Mouse (Mus musculus) E14TG2a.4 (cell line): ENCODE measurements around the gene Nphp3.
A peak's percentile ranks its signal among the peaks of the same experiment; 100 is the strongest.

Source experiments
- H3K27me3 ChIP-seq: 2 replicates; pipeline ENCODE4 v1.6.1; 2014; ENCODE audit warnings: low read length, control low read depth; ENCODE audit not compliant: insufficient read depth
- H3K36me3 ChIP-seq: 2 replicates; pipeline ENCODE4 v1.6.1; 2014; ENCODE audit warnings: low read length, control low read depth; ENCODE audit not compliant: insufficient read depth
- H3K4me1 ChIP-seq: replicated peaks from 2 replicates; pipeline ENCODE4 v1.6.1; 2014; ENCODE audit warnings: low read depth, low read length, control low read depth
- H3K4me3 ChIP-seq: replicated peaks from 2 replicates; pipeline ENCODE4 v1.5.1; 2014; ENCODE audit warnings: mild to moderate bottlenecking, low read length
- H3K9me3 ChIP-seq: 2 replicates; pipeline ENCODE4 v1.6.1; 2014; ENCODE audit warnings: low read length, control low read depth
- CTCF ChIP-seq: conservative IDR thresholded peaks from 2 replicates; pipeline ENCODE4 v1.5.1; 2014; ENCODE audit warnings: low read length
- NANOG ChIP-seq: IDR thresholded peaks from 2 replicates; pipeline ENCODE4 v1.6.1; 2014; ENCODE audit warnings: borderline replicate concordance, low read length, mixed read lengths
- POU5F1 ChIP-seq: IDR thresholded peaks from 2 replicates; pipeline ENCODE4 v1.6.1; 2014; ENCODE audit warnings: low read length, borderline replicate concordance

Gene Nphp3

DNA sequence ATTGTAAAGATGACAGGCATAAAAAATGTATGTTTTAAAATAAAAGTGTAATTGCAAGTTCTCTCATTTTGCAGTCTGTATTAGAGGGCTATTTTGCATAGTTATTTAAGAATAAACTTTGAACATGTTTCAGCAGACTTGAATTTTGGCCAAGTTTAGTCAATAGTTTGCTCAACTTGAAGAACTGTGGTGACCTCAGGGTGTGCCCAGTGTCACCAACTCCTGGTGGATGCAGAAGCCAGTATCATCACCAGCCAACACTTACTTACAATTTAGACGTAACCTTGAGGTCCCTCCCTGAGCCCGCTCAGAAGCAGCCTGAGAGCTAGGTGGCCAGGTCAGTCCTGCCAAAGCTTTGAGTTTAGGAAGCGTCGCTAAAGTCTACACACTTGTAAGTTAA, 41.3 kb downstream of the Nphp3 start:
- H3K27me3 ChIP-seq, result no peaks in the 10 kb centered on the region
- peaks cover 12% of the 10 kb centered on the region for H3K4me1 ChIP-seq
- H3K36me3 ChIP-seq, result peaks cover 26% of the 10 kb centered on the region
- H3K4me3 ChIP-seq, result no peak overlapping the region
- no peaks in the 10 kb centered on the region for H3K9me3 ChIP-seq
- TF ChIP-seq CTCF, result no peak
- TF ChIP-seq POU5F1, result no peak
- no peak for TF ChIP-seq NANOG

- no peaks in the 10 kb centered on the region for H3K9me3 ChIP-seq
- no peaks in the 10 kb centered on the region for H3K4me1 ChIP-seq
- no peak for TF ChIP-seq POU5F1
- TF ChIP-seq CTCF, result no peak
- no peak for TF ChIP-seq NANOG
- peaks cover 95% of the 10 kb centered on the region for H3K36me3 ChIP-seq
- H3K27me3 ChIP-seq, result no peaks in the 10 kb centered on the region
- no peak overlapping the region for H3K4me3 ChIP-seq
These were observed 48.7 kb downstream of the Nphp3 start for GRCm38 (mm10) chr9:104051028-104051427.

GRCm38 (mm10) chr9:104062430-104063243, 60.3 kb downstream of the Nphp3 start, which contains the start of gene Uba5:
TSS of gene Uba5 (minus strand) at chr9:104063134.
- Histone ChIP-seq H3K36me3 (peaks cover 37% of the 10 kb centered on the region), H3K9me3 (no peaks in the 10 kb centered on the region), H3K4me3 (peak within 1 kb of the TSS; percentile 100), H3K27me3 (no peaks in the 10 kb centered on the region), H3K4me1 (peaks cover 39% of the 10 kb centered on the region)
- TF ChIP-seq CTCF (no peak), NANOG (no peak), POU5F1 (no peak)

DNA sequence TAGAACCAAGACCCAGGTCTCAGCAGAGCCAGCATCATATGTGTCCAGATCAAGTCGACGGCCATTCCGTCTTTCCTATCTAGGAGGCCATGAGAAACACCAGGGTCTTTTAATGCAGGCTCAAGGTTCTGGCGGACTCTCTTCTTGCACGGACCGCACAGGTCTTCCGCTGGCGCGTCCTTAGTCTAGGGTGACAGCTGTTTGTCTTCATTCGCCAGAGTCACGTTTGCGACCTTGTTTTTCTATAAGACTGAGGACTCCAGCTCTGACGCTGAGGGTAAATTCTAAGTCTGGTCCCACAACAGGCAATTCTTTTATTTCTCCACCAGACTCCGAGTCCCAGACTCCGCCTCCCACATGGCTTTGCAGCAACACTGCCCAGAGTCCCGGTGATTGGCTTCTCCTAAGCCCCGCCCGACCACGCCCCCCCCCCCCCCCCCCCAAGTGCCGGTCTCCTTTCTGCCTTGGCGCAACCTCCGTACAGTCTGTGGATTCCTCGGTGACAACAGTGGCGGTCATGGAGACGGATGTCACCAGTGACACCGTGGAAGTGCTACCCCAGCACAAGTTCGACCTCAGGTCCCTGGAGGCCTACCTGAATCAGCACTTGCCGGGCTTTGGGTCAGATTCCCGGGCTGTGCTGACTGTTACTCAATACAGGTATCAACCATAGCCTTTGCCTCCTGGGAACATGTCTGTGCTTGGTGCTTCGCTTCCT, 61.1 kb downstream of the Nphp3 start, which contains the start of gene Acad11:
TSS of gene Acad11 (plus strand) at position 134 of the 718 bp plus-strand sequence.
- no peaks in the 10 kb centered on the region for H3K9me3 ChIP-seq
- peaks cover 30% of the 10 kb centered on the region for H3K36me3 ChIP-seq
- TF ChIP-seq CTCF (no peak), NANOG (no peak), POU5F1 (no peak)
- peaks cover 39% of the 10 kb centered on the region for H3K4me1 ChIP-seq
- H3K27me3 ChIP-seq, result no peaks in the 10 kb centered on the region
- peak within 1 kb of the TSS; percentile 100 for H3K4me3 ChIP-seq

DNA sequence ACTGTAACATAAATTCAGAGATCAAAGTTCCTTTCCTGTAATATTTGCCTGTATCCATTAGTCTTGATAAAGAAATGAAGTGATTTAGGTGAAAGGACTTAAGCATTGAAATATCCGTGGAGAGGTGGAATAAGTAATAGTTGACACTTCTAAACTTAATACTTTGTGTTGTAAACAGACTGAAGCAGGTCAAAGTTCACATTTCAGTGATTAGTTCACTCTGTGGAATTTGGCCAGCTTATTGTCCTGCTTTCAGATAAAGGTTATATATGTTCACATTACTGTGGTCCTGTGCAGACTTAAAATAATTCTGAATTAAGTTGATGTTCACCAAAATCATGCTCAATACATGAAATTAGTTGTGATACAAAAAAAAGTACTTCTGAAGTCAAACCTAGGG, 62.2 kb downstream of the Nphp3 start:
- peaks cover 23% of the 10 kb centered on the region for H3K36me3 ChIP-seq
- no peaks in the 10 kb centered on the region for H3K27me3 ChIP-seq
- TF ChIP-seq NANOG (no peak), POU5F1 (no peak), CTCF (no peak)
- H3K9me3 ChIP-seq, result no peaks in the 10 kb centered on the region
- peak overlapping the region; percentile 100; the same call in 1 of the 2 replicates for H3K4me3 ChIP-seq
- H3K4me1 ChIP-seq, result peaks cover 39% of the 10 kb centered on the region

GRCm38 (mm10) chr9:104070241-104070640, 67.9 kb downstream of the Nphp3 start:
- Histone ChIP-seq H3K36me3 (no peaks in the 10 kb centered on the region), H3K4me1 (peaks cover 11% of the 10 kb centered on the region), H3K9me3 (no peaks in the 10 kb centered on the region), H3K27me3 (no peaks in the 10 kb centered on the region), H3K4me3 (no peak overlapping the region)
- TF ChIP-seq POU5F1 (no peak), CTCF (no peak), NANOG (no peak)

DNA sequence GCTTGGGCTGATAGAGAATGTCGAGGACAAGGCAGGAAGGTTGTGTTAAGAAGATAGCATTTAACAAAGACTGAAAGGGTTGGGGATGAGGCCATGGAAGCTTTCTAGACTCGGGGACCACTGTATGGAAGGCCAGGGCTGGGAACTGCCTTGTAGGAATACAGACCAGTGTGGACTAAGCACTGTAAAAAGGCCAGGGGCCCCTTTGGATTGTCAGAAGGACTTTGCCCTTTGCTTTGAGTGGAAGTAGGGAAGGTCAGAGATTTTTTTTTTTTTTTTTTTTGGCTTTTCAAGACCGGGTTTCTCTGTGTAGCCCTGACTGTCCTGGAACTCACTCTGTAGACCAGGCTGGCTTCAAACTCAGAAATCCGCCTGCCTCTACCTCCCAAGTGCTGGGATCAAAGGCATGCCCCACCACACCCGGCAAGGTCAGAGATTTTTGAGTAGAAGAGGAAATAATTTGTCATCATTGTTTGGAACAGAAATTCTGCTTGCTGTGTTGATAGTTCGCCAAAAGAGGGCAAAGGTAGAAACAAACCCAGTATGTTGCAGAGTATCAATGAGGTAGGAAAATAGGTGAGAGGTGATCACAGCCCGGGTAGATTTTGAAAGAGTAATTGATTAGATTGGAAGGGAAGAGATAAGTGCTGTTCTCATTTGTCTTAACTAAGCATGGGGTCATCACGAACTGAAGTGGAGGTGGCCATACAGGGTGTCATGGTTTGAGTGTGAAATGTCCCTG, 68.7 kb downstream of the Nphp3 start:
- TF ChIP-seq CTCF, result no peak
- no peak for TF ChIP-seq POU5F1
- TF ChIP-seq NANOG, result no peak

GRCm38 (mm10) chr9:104075808-104076207, 73.5 kb downstream of the Nphp3 start:
- H3K9me3 ChIP-seq, result no peaks in the 10 kb centered on the region
- H3K36me3 ChIP-seq, result peaks cover 7% of the 10 kb centered on the region; the same call in 1 of the 2 replicates
- no peaks in the 10 kb centered on the region for H3K27me3 ChIP-seq
- H3K4me1 ChIP-seq, result 0 out of 2 replicates have a peak, but pooled peaks cover under 1% of the 10 kb centered on the region
- no peak overlapping the region for H3K4me3 ChIP-seq
- TF ChIP-seq POU5F1, result no peak
- no peak for TF ChIP-seq NANOG
- TF ChIP-seq CTCF, result peak; percentile 77

More for the DNA sequence above, 68.7 kb downstream of the Nphp3 start:
- H3K36me3 ChIP-seq, result no peaks in the 10 kb centered on the region
- peaks cover 7% of the 10 kb centered on the region for H3K4me1 ChIP-seq
- no peak overlapping the region for H3K4me3 ChIP-seq
- no peaks in the 10 kb centered on the region for H3K27me3 ChIP-seq
- no peaks in the 10 kb centered on the region for H3K9me3 ChIP-seq
